Mouse (Mus musculus) right cerebral cortex, postnatal 10 days (tissue): ENCODE results near the gene Ascc1.
A peak's percentile ranks its signal among the peaks of the same experiment; 100 is the strongest.
"Not testable (repeated sequence)": the region's sequence is repeated elsewhere in the genome, so short reads cannot be mapped to it uniquely, and the experiment has no call there.

Experiments used
- DNase-seq, 2 experiments: peaks; one replicate each; pipeline ENCODE4 v3.0.0; 2021; ENCODE audit warnings: low spot score in 2 of 2

The Ascc1 gene

DNA sequence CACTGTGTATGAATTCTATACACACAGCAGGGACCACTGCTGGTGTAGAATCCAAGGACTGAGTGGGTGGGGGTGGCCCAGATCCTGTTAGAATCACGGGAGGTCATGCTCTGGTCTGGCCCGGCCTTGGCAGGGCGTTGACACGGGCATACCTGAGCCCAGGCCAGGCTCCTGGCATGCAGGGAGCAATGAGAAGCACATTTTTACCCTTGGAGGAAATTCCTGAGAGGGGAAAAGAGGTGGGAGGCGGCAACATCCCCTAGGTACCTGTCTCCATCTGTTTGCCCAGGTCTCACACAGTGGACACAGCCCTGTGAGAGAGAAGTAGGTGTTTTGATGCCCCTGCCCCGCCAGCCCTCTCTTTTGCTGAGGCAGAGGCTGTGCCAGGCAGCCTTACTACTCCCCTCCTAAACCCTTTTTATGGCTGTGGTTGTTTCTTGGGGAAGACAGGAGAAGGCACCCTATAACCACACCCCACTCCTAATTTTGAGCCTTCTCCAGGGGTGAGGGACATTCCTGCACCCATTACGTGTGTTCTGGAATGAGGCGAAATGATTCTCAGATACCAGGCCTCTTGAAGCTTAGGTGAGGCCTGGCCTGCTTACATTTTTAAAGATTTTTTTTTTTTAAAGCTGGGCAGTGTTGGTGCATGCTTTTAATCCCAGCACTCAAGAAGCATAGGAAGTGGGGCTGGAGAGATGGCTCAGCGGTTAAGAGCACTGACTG is 111.5 kb downstream of the Ascc1 start:
- DNase-seq, result no peak

DNA sequence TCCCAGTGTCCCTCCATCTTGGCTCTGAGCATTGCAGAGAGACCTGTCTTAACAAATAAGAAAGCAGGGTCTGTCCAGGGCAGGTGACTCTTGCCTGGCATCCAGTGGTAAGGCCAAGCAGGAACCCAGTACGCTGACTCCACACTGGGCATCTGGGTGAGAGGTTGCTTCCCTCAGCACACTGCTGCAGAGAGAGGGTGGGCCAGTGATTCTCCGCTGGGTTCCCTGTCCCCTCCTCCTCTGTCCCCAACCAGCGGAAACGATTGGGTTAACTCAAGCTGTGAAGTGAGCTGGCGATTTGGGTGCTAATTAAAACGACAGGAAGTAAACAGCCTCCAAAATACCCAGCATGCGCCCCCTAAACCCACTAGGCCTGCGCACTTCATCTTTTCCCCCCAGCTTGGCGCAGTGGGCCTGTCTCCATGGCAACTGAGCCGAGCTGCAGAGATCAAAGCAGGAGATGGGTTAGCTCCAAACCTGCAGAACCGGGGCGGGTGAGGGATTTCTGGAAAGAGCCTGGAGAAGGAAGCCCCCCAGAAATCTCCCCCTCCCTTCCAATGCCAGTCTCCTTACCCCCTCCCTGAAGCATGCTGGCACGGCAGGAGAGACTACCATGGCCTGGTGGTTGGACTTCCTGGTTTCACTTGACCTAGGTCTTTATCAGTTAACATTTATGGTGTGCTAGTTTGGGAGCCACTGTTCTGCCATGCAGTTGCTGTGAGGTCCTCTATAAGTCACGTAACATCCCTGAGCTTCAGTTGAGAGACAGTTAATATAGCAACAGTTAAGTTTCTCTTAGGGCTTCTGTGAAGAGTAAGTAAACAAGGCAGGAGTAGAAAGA is 113.0 kb downstream of the Ascc1 start:
- peak; percentile 95 to 97 for DNase-seq

DNA sequence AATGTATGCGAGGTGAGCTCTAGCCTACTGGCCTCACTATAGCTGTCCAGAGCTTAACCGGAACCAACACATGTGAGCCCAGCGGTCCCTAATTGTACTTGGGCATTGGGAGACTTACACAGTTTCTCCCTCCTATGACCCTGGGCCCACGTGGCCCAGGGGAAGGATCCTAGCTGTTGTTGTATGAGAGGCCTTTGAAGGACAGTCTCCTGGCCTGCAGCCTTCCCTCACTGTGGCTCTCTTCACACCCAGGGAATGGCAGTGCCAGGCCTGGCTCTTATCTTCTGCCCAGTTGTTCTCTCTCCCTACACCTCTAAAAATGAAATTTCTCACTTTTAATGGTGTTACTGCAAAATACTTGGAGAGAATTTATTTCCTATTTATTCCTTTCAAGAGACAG is 114.4 kb downstream of the Ascc1 start:
- no peak for DNase-seq

DNA sequence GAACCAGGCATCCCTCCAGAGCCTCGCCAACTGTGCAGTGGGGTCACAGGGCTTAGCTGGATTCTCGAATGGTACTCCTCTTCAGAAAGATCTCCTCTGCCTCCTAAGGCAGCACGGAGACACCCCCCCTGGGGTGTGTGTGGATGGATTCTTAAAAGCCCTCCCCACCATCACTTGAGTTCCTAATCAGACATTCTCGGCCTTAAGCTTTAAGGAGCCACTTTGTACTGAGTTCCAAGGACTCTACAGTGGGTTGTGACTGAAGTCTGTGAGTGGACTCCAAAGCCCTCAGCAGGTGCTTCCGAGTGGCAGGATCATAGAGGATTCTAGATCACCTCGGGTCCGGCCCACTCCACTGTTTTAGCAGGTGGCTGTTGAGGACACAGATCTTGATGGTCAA is 115.9 kb downstream of the Ascc1 start:
- DNase-seq, result no peak

DNA sequence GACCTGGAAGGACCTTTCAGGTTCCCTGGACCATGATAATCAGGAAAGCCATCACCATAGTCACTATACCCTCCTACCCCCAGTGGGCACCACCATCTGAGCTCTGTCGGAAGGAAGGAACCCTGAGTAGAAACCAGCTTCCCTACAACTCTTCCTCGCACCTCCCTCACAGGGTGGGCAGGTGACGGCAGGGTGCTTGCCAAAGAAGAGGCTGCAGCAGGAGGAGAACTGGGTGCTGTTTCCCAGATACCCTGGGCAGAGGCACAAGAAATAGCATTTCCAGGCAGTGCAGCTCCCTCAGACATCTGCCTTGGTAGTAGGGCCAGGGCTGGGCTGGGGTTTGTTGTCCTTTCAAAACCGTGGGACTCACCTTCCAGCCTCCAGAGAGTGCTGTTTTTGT is 118.0 kb downstream of the Ascc1 start:
- peak in 1 of 2 experiments; percentile 56 for DNase-seq

DNA sequence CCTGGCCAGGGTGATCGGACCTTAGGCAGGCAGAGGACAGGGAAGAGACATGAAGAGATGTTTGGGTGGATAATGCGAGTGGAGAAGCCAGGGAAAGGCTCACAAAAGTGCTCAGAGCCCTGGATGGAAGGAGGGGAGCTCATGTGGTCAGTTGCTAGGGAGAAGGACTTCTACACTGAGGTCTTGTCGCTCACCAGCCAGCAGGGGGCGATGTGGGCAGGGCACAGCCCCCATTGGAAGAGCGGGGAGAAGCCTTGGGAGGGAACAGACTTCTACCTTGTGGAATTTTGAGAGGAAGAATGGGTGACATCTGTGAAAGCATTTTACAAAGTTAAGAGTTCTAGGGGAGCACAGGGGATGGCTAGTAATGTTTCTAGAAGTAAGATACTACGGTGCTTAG is 121.5 kb downstream of the Ascc1 start:
- no peak for DNase-seq

DNA sequence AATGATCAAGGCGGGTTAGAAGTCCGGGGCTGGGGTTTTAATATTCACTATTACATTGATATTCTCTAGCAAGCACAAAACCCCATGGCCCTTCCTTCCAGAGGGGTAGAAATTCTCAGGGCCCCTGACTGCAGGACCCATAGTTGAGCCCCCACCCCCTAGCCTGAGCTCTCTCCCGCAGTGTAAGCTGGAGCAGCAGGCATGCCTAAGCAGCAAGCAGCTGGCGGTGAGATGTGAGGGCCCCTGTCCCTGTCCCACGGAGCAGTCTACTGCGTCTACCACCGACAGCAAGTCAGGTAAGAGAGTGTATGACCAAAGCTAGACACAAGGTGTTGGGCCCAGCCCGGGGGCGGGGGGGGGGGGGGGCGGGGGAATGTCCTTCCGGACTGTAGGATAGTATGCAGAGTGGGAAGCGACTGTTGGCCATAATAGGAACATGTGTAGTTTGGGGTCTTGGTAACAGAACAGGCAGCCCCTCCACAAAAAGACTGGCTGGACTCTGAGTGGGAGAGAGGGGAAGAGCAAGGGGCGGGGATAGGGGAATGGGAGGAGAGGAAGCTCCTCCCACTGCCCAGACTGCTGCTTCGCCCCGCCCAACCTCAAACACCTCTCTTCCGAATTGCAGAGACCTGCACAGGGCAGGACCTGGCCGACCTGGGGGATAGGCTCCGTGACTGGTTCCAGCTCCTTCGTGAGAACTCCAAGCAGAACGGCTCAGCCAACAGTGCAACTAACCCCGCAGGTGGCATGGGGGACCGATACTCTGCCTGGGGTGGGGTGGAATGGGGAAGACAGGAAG is 123.1 kb downstream of the Ascc1 start:
- no peak for DNase-seq

DNA sequence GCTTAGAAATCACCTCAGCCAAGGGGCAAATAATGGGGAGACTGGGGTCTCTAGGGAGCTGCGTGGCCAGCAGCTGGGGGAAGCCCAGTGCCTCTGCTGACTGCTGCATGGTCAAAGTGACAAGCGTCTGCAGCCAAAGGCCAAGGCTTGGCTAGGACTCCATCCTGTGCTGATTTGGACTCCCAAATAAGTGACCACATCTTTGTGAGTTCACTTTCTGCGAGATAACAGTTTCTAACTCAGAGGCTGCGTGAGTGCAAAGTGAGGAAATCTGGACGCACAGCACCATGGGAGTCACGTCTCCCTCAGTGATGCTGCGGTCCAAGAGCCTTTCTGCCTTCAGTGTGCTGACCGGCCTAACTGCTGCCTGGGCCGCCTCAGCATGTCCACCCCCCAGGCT is 125.7 kb downstream of the Ascc1 start:
- DNase-seq, result no peak

DNA sequence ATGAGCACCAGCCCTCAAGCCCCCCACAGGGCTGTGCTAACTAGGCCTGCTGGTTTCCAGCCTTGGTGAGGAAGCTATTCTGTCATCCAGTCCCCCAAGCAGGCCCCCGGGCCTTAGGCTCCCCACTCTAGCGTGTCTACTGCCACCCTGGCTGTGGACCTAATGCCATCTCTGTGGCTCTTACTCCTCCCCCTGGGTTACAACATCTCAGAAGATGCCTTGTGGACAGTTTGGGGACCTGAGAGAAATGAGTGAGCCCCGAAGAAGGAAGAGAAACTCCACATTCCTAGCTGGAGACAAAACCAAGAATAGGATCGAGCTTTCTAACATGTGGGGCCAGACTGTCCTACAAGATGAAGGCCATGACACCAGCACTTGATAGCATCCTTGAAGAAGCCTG is 127.9 kb downstream of the Ascc1 start:
- DNase-seq, result no peak

DNA sequence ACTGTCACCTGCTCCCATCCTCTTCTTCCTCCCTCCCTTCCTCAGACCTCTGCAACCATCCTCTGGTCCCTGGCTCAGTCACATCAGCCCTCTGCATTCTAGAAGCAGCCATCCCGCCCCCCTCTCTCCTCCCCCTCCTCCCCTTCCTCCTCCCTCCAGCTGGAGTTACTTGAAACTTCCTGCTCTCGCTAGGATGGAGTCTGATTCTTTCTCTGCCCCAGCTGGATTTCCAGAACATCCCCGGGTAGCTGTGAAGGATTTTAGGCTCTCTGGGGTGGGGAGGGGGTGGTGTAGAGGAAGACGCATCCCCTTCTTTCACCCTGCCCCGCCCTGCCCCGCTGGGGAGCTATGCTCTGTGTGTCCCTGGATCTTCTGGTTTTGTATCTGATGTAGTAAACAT is 130.9 kb downstream of the Ascc1 start:
- peak in 1 of 2 experiments; percentile 31 for DNase-seq

DNA sequence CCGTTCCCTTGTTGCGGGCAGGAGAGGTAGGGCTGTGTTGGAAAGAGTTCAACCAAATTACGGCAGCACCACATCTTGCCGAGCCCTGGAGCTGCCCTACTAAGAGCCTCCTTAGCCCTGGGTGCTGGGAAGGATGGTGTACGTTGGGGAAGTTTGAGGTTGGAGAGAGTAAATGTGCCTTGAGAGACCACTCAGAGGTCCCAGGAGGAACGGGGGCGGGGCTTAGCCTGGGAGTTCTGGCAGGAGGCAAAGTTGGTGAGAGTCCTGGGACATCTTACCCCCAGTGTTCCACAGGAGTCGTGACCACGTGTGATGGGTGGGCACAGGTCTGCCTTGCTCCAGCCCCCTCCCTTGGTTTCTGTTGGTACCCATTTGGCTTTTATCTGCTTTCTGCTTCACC is 131.6 kb downstream of the Ascc1 start:
- DNase-seq, result peak in 1 of 2 experiments; percentile 32

DNA sequence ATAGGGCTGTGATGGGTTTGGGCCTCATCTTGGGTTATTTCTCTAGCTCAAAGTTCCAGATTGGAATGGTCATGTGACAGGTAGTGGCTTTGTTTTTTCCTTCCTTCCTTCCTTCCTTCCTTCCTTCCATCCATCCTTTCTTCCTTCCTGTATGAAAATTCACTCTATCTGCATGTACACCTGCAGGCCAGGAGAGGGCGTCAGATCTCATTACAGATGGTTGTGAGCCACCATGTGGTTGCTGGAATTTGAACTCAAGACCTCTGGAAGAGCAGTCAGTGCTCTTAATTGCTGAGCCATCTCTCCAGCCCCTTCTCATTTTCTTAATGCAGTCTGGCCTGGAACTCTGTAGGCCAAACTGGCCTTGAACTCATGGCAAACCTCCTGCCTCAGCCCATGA is 133.4 kb downstream of the Ascc1 start:
- peak in 1 of 2 experiments; percentile 19 for DNase-seq

DNA sequence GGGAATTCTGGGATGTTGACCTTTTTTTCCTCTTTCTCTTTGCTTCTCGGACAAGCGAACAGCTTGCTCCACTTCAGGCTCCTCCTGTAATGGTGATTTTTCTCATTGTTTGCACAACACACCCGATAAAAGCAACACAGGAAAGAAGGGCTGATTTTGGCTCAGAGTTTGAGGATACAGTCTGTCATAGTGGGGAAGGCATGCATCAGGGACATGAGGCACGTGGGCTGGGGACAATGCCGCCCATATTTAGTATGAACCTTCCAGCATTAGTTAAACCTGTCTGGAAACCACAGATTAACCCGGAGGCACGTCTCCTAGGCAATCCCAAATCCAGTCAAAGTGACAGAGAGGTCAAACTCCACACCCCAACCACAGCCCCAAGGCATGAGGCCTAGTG is 134.3 kb downstream of the Ascc1 start:
- peak in 1 of 2 experiments; percentile 43 for DNase-seq

DNA sequence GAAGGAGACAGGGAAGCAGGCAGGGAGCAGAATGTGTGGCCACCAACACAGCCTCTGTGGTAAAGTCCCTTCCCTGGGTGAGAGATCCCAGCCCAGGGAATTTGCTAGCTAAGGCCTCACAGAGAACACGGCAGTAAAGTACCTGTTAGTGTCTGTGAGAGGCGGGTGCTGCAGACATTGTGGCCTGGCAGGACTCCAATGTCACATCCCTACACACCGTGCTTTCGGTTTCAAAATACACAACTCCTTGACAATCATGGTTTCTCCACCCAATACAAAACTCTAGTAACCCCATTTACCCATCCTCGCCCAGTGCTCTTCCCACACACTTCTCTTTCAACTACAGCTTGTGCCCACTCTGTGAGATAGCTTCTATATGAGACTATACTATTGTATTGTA is 136.1 kb downstream of the Ascc1 start:
- peak in 1 of 2 experiments; percentile 31 for DNase-seq

DNA sequence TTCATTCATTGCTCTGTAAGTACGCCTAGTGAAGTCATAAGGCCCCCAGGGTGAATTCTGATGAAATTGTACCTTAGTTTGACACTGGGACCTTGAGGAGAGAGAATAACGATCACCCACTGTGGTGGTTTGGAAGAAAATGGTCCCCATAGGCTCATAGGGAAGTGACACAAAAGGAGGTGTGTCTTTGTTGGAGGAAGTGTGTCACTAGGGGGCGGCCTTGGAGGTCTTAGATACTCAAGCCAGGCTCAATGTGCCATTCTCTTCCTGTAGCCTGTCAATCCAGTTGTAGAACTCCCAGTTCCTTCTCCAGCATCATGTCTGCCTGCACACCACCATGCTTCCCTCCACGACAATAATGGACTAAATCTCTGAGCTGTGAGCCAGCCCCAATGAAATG is 138.1 kb downstream of the Ascc1 start:
- no peak for DNase-seq

DNA sequence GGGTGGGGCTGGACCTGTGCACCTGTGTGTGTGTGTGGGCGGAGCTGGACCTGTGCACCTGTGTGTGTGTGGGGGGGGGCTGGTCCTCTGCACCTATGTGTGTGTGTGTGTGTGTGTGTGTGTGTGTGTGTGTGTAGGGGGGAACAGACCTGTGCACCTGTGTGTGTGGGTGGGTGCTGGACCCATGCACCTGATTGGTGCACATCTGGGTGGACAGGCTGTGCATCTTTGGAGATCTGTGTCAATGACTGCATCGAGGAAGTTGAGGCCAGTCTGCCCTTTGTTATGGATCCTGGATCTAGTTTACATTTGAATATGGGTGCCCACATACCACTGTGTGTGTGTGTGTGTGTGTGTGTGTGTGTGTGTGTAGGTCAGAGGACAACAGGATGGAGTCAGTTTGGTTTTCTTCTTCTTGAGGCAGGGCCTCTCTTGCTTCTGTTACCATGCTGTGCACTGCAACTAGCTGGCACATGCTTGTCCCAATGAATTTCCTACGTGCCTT is 139.1 kb downstream of the Ascc1 start:
- peak in 1 of 2 experiments; percentile 22 for DNase-seq

DNA sequence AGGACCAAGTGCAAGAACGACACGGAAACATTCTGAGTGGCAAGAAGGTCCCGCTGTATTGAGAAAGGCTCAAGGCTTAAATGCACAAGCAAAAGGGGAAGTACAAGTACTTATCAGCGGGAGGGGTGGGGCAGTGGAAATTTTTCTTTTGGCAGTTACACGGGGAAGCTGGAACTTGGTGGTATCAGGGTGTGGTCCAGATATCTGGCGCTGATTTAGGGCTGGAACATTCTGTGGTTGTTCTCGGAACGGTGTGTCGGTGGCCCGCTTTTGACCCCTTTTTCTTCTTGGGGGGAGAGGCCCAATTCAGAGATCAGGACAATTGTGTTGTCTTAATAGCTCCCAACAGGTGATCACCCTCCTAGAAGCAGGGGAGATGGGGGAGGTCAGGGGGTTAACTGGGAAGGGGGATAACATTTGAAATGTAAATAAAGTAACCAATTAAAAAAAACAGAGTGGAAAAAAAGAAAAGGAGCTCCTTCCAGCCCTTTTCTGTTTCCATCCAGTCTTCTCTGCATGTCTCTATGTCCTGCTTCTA is 145.0 kb downstream of the Ascc1 start:
- DNase-seq, result not testable (repeated sequence)

DNA sequence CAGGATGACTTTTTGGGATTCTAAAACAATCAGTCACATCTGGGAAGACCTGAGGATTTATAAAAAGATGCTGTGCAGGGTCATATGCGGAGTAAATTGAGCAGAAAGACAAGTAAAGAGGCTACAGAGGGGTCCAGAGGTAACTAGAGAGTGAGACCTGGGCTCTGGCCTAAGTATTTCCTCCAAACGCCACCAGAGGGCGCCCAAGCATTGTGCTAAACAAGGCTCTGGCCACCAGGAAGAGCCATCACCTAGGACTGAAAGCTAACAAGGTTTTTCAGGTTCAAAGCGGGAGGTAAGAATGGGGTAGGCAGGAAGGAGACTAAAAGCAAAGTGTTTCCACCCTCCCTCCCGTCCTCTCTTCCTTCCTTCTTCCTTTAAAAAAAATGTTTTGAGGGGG is 145.5 kb downstream of the Ascc1 start:
- DNase-seq, result peak in 1 of 2 experiments; percentile 86
